Mouse (Mus musculus): ENCODE results near the gene Zfyve28. TPM values are rescaled to one million over a fixed set of nuclear protein-coding genes. Genes with fewer than 3 reads are reported as not detected.

The Zfyve28 gene
- total and polyA plus RNA-seq, 3 experiments: 0.65 to 1.3 (median 0.75) TPM

- H3K27ac ChIP-seq: no peak overlapping the region
- intact Hi-C loops (cut with DNase I): loop anchor here (5.0 kb wide), 1 partner anchor 49 kb away; no protein-coding TSS in a partner anchor
- no peaks in the 10 kb centered on the region for H3K27me3 ChIP-seq (ENCODE audit: control insufficient read depth, insufficient read depth, low read length)
- H3K36me3 ChIP-seq (ENCODE audit: control insufficient read depth, insufficient read depth, low read length): no peaks in the 10 kb centered on the region
- peaks cover 13% of the 10 kb centered on the region for H3K4me1 ChIP-seq (ENCODE audit: control insufficient read depth, insufficient read depth, low read length)
- no peak overlapping the region for H3K4me3 ChIP-seq
- H3K9ac ChIP-seq (ENCODE audit: low read depth, low read length): no peak overlapping the region
- 57% methylated on average over 4 of the region's 4 CpGs for WGBS
- TF ChIP-seq POLR2A (IDR thresholded peaks at IDR 0.05; ENCODE audit: insufficient read depth, low read depth, low read length): no peak
- TF ChIP-seq EP300 (IDR thresholded peaks at IDR 0.05; ENCODE audit: insufficient read depth, low read depth, low read length): no peak
- no peak for TF ChIP-seq CTCF (IDR thresholded peaks at IDR 0.05)
- H3K79me2 ChIP-seq (replicated peaks; ENCODE audit: control insufficient read depth, insufficient read depth, low read length): no peaks in the 10 kb centered on the region
- DNase-seq: no peak
These were observed 97.2 kb downstream of the Zfyve28 start for GRCm38 (mm10) chr5:34191021-34191420.

- H3K4me3 ChIP-seq: no peak overlapping the region
- intact Hi-C loops (cut with DNase I): loop anchor here (10.0 kb wide), 1 partner anchor 535 kb away; the partner anchor contains the start of genes Slbp, Tacc3 and Tmem129
- H3K27me3 ChIP-seq (ENCODE audit: control insufficient read depth, insufficient read depth, low read length): no peaks in the 10 kb centered on the region
- TF ChIP-seq CTCF (IDR thresholded peaks at IDR 0.05) (no peak), POLR2A (IDR thresholded peaks at IDR 0.05; ENCODE audit: insufficient read depth, low read depth, low read length) (no peak), EP300 (IDR thresholded peaks at IDR 0.05; ENCODE audit: insufficient read depth, low read depth, low read length) (no peak)
- H3K9ac ChIP-seq (ENCODE audit: low read depth, low read length): no peak overlapping the region
- WGBS: 33% methylated on average over 1 of the region's 1 CpGs
- H3K36me3 ChIP-seq (ENCODE audit: control insufficient read depth, insufficient read depth, low read length): no peaks in the 10 kb centered on the region; the same call in 1 of the 2 replicates
- no peak for DNase-seq
- peak overlapping the region; percentile 89 for H3K27ac ChIP-seq
- peaks cover 24% of the 10 kb centered on the region for H3K4me1 ChIP-seq (ENCODE audit: control insufficient read depth, insufficient read depth, low read length)
- H3K79me2 ChIP-seq (replicated peaks; ENCODE audit: control insufficient read depth, insufficient read depth, low read length): 0 out of 2 replicates have a peak, but pooled peaks cover 2% of the 10 kb centered on the region
These were observed 98.7 kb downstream of the Zfyve28 start for GRCm38 (mm10) chr5:34189521-34189920.

GRCm38 (mm10) chr5:34188856-34189255 lies 99.4 kb downstream of the Zfyve28 start:
- Histone ChIP-seq H3K36me3 (ENCODE audit: control insufficient read depth, insufficient read depth, low read length) (peaks cover 7% of the 10 kb centered on the region), H3K27me3 (ENCODE audit: control insufficient read depth, insufficient read depth, low read length) (no peaks in the 10 kb centered on the region), H3K79me2 (replicated peaks; ENCODE audit: control insufficient read depth, insufficient read depth, low read length) (0 out of 2 replicates have a peak, but pooled peaks cover 2% of the 10 kb centered on the region), H3K27ac (peak overlapping the region; percentile 89), H3K4me1 (ENCODE audit: control insufficient read depth, insufficient read depth, low read length) (peaks cover 31% of the 10 kb centered on the region), H3K4me3 (peak overlapping the region; percentile 68; the same call in 1 of the 2 replicates), H3K9ac (ENCODE audit: low read depth, low read length) (no peak overlapping the region)
- intact Hi-C loops (cut with DNase I): loop anchor here (10.0 kb wide), 1 partner anchor 534 kb away; the partner anchor contains the start of genes Slbp, Tacc3 and Tmem129
- TF ChIP-seq EP300 (IDR thresholded peaks at IDR 0.05; ENCODE audit: insufficient read depth, low read depth, low read length) (no peak), POLR2A (IDR thresholded peaks at IDR 0.05; ENCODE audit: insufficient read depth, low read depth, low read length) (no peak), CTCF (IDR thresholded peaks at IDR 0.05) (no peak)
- WGBS: 74% methylated on average over 2 of the region's 2 CpGs
- DNase-seq: no peak

GRCm38 (mm10) chr5:34187601-34188316 lies 100.5 kb downstream of the Zfyve28 start, which contains the start of gene Mxd4:
Gene Mxd4 (minus strand): TSS chr5:34187720.
- Histone ChIP-seq H3K36me3 (ENCODE audit: control insufficient read depth, insufficient read depth, low read length) (peaks cover 9% of the 10 kb centered on the region), H3K27ac (peak within 1 kb of the TSS; percentile 97), H3K79me2 (replicated peaks; ENCODE audit: control insufficient read depth, insufficient read depth, low read length) (0 out of 2 replicates have a peak, but pooled peaks cover 2% of the 10 kb centered on the region), H3K4me1 (ENCODE audit: control insufficient read depth, insufficient read depth, low read length) (peaks cover 39% of the 10 kb centered on the region), H3K27me3 (ENCODE audit: control insufficient read depth, insufficient read depth, low read length) (no peaks in the 10 kb centered on the region), H3K4me3 (peak within 1 kb of the TSS; percentile 89), H3K9ac (ENCODE audit: low read depth, low read length) (peak within 1 kb of the TSS; percentile 93)
- peak; percentile 97 to 100 for DNase-seq
- TF ChIP-seq CTCF (IDR thresholded peaks at IDR 0.05): no peak
- peak; percentile 90 for TF ChIP-seq POLR2A (IDR thresholded peaks at IDR 0.05; ENCODE audit: insufficient read depth, low read depth, low read length)
- peak; percentile 41; the same call in 1 of the 2 replicates for TF ChIP-seq EP300 (IDR thresholded peaks at IDR 0.05; ENCODE audit: insufficient read depth, low read depth, low read length)
- under 1% methylated on average over 60 of the region's 60 CpGs for WGBS
- intact Hi-C loops (cut with DNase I): loop anchor here (10.0 kb wide), 1 partner anchor 533 kb away; the partner anchor contains the start of genes Slbp, Tacc3 and Tmem129

- peak; percentile 82 to 84 for DNase-seq
- intact Hi-C loops (cut with DNase I): loop anchor here (10.0 kb wide), 1 partner anchor 532 kb away; the partner anchor contains the start of genes Slbp, Tacc3 and Tmem129
- H3K9ac ChIP-seq (ENCODE audit: low read depth, low read length): peak overlapping the region; percentile 93
- WGBS: 1% methylated on average over 46 of the region's 46 CpGs
- H3K4me1 ChIP-seq (ENCODE audit: control insufficient read depth, insufficient read depth, low read length): peaks cover 45% of the 10 kb centered on the region
- peaks cover 14% of the 10 kb centered on the region for H3K36me3 ChIP-seq (ENCODE audit: control insufficient read depth, insufficient read depth, low read length)
- TF ChIP-seq EP300 (IDR thresholded peaks at IDR 0.05; ENCODE audit: insufficient read depth, low read depth, low read length): no peak
- peak; percentile 18; the same call in 1 of the 2 replicates for TF ChIP-seq POLR2A (IDR thresholded peaks at IDR 0.05; ENCODE audit: insufficient read depth, low read depth, low read length)
- H3K27me3 ChIP-seq (ENCODE audit: control insufficient read depth, insufficient read depth, low read length): no peaks in the 10 kb centered on the region
- peak overlapping the region; percentile 97 for H3K27ac ChIP-seq
- H3K79me2 ChIP-seq (replicated peaks; ENCODE audit: control insufficient read depth, insufficient read depth, low read length): 0 out of 2 replicates have a peak, but pooled peaks cover 2% of the 10 kb centered on the region
- H3K4me3 ChIP-seq: peak overlapping the region; percentile 89
These were observed 101.3 kb downstream of the Zfyve28 start for GRCm38 (mm10) chr5:34186961-34187391.
